Mouse (Mus musculus) neural tube, embryonic 14.5 days (tissue): Measurements from ENCODE around the gene Tcte2. TPM values are rescaled to one million over a fixed set of nuclear protein-coding genes. Genes with fewer than 3 reads are reported as not detected.
"Not testable (repeated sequence)": the region's sequence is repeated elsewhere in the genome, so short reads cannot be mapped to it uniquely, and the experiment has no call there.

Experiments used
- ATAC-seq: fragments of 200-750 bp; cut with Nextera tagmentation; 2 replicates; pipeline ENCODE4 v1.8.0; 2017; ENCODE audit warnings: low read depth, mild to moderate bottlenecking, moderate TSS enrichment, moderate library complexity
- H3K27ac ChIP-seq: fragments of 300-500 bp; sonication (generic); 2 replicates; pipeline ENCODE4 v1.5.1; 2014; ENCODE audit warnings: low read depth, mild to moderate bottlenecking, control low read depth, low read length, moderate library complexity, mixed read lengths
- H3K27me3 ChIP-seq: fragments of 300-500 bp; sonication (generic); 2 replicates; pipeline ENCODE4 v1.6.1; 2014; ENCODE audit warnings: low read length; ENCODE audit not compliant: control insufficient read depth, insufficient read depth
- H3K36me3 ChIP-seq: fragments of 300-500 bp; sonication (generic); 2 replicates; pipeline ENCODE4 v1.6.1; 2014; ENCODE audit warnings: low read length, mixed read lengths; ENCODE audit not compliant: control insufficient read depth, insufficient read depth
- H3K4me1 ChIP-seq: fragments of 300-500 bp; sonication (generic); 2 replicates; pipeline ENCODE4 v1.6.1; 2014; ENCODE audit warnings: low read length; ENCODE audit not compliant: control insufficient read depth, insufficient read depth
- H3K4me2 ChIP-seq: fragments of 300-500 bp; sonication (generic); 2 replicates; pipeline ENCODE4 v1.6.1; 2014; ENCODE audit warnings: mild to moderate bottlenecking, low read depth, low read length, control low read depth
- H3K4me3 ChIP-seq: fragments of 300-500 bp; sonication (generic); 2 replicates; pipeline ENCODE4 v1.5.1; 2014; ENCODE audit warnings: low read depth, low read length, control low read depth, mixed read lengths
- H3K9ac ChIP-seq: fragments of 300-500 bp; sonication (generic); replicated peaks from 2 replicates; pipeline ENCODE4 v1.6.1; 2014; ENCODE audit warnings: low read depth, mild to moderate bottlenecking, control low read depth, low read length, mixed read lengths
- H3K9me3 ChIP-seq: fragments of 300-500 bp; sonication (generic); 2 replicates; pipeline ENCODE4 v1.6.1; 2016; ENCODE audit warnings: low read length; ENCODE audit not compliant: control insufficient read depth
- WGBS: fragments of 180-500 bp; shearing (Covaris S2); extraction: QIAGEN DNeasy Blood & Tissue Kit; methylation state at CpG from one replicate; pipeline ENCODE4 v1.1.7; 2014; 5-methylcytosine and 5-hydroxymethylcytosine counted together
- polyA plus RNA-seq: library from polyadenylated mRNA; unstranded; fragments of >200 nt; fragmentation: Nextera tagmentation; extraction: Ambion mirVana; gene quantifications from 2 replicates; pipeline ENCODE4 v1.2.1, GENCODE M21; 2014

The Tcte2 gene
- polyA plus RNA-seq, 1 experiment from 2014 or later, result 31.1 TPM

DNA sequence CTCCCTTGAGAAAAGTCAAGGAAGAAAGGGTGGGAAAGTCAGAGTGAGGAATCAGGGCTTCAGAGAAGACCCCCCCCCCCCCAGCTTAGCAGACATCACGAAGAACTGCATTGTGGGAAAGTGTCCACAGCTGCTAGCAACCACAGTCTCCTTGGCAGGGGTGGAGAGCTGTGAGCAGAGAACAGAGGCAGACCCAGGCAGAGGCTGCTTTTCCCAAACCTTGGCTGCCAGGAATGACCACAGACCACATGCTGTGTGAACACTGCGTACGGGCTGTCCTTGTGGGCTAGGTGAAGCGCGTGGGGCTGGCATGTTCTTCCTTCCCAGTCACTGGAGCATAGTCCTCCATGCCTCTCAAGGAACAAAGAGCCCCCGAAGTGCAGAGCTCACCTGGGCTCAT lies 81.9 kb downstream of the Tcte2 start:
- no peaks in the 10 kb centered on the region for H3K27me3 ChIP-seq
- H3K27ac ChIP-seq, result peak overlapping the region; percentile 52; the same call in 1 of the 2 replicates
- H3K9me3 ChIP-seq, result no peaks in the 10 kb centered on the region
- peaks cover 7% of the 10 kb centered on the region; the same call in 1 of the 2 replicates for H3K4me1 ChIP-seq
- no peak overlapping the region for H3K4me3 ChIP-seq
- H3K4me2 ChIP-seq, result no peak overlapping the region
- no peaks in the 10 kb centered on the region for H3K36me3 ChIP-seq
- ATAC-seq, result no peak
- 0 out of 2 replicates have a peak overlapping the region, but pooled peaks have one; percentile 13 for H3K9ac ChIP-seq
- WGBS, result 70% methylated on average over 6 of the region's 6 CpGs

DNA sequence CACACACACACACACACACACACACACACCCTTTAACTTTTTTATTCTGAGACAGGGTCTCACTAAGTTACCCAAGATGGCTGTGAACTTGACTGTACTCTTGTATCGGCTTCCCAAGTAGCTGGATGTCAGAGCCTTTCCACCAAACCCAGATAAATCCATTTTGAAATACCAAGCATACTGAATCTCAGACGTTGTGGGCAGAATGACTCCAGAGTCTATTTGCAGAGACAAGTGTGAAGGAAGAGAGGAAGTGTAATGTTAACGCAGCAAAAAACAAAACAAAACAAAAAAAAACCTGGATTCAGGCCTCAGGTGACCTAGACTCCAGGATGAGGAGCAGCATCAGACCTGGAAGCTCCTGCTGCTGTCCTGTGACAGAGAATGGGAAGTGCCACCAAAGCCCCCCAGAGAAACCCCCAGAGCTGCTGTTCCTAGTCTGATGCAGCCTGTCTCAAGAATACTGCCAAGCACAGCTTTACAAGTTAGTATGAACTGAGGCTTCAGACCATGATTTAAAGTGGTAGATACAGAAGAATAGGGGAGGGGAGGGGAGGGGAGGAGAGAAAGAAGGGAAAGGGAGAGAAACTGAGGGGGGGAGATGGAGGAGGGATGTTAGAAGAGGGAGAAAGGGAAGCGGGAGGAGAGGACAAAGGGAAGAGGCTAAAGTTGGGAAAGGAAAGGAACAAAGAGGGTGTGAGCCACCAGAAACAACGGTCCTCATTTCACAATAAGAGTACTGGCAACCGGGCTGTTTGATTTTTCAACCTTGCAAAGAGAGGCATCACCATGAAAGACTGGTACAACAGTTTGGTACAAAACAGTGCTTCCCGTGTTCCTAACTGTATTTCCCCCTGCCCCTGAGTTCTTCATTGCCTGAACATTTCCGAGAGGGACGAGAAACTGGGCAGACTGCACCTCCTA lies 84.1 kb downstream of the Tcte2 start:
- Histone ChIP-seq H3K9me3 (no peaks in the 10 kb centered on the region), H3K27me3 (no peaks in the 10 kb centered on the region), H3K27ac (peak overlapping the region; percentile 62; the same call in 1 of the 2 replicates), H3K36me3 (no peaks in the 10 kb centered on the region), H3K4me2 (peak overlapping the region; percentile 16; the same call in 1 of the 2 replicates), H3K9ac (no peak overlapping the region), H3K4me3 (no peak overlapping the region), H3K4me1 (peaks cover 7% of the 10 kb centered on the region; the same call in 1 of the 2 replicates)
- 29% methylated on average over 9 of the region's 9 CpGs for WGBS
- no peak for ATAC-seq

- H3K36me3 ChIP-seq, H3K27me3 ChIP-seq, ATAC-seq, H3K4me2 ChIP-seq, H3K9me3 ChIP-seq, H3K9ac ChIP-seq, H3K4me1 ChIP-seq, H3K4me3 ChIP-seq, H3K27ac ChIP-seq: not testable (repeated sequence)
- 85% methylated on average over 3 of the region's 3 CpGs for WGBS
These were observed 85.5 kb downstream of the Tcte2 start for GRCm38 (mm10) chr17:13676099-13676498.

DNA sequence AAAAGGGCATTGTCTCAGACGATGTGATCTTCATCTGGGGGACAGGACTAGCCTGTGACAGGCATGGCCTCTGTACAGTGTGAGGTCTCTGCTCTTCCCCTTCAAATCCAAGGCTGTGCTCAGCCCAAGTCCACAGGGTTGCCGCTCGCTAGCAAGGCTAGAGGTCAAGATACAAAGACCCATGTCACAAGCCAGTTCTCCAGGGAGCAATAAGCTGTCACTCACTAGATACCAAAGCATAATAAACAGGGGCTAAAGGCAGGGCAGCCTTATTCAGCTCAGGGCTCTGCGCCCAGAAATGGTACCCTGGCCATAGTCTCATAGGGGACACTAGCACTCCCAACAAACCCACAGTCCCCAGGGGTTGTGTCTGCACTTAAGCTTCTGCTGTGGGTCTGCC lies 86.0 kb downstream of the Tcte2 start:
- Histone ChIP-seq H3K9me3 (no peaks in the 10 kb centered on the region), H3K4me3 (no peak overlapping the region), H3K9ac (no peak overlapping the region), H3K4me1 (peaks cover 7% of the 10 kb centered on the region; the same call in 1 of the 2 replicates), H3K36me3 (no peaks in the 10 kb centered on the region), H3K27ac (no peak overlapping the region), H3K27me3 (no peaks in the 10 kb centered on the region), H3K4me2 (no peak overlapping the region)
- ATAC-seq, result no peak
- WGBS, result 45% methylated on average over 4 of the region's 4 CpGs

DNA sequence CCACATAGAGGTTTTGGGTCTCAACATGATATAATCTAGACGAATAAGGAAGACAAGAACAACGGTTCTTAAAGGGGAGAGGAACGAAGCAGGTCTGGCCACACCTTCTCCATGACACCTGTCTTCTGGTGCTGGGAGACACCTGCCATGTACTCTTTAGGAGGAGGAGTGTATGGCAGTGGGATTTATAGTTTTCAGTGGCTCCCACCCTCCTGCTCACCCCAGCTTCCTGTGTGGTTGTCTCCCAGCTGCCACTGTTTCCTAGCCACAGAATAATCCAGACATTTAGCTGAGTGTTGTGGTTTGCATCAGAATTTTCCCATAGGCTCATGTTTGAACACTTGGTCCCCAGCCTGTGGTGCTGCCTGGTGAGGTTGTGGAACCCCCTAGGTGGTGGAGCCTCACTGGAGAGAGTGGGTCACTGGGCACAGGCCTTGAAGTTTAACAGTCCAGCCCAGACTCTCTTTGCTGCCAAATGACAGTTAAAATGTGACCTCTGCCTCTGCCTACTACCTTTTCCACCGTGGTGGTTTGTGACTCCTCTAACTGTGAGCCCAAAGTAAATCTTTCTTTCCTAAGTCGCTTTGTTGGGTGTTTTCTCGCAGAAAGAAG lies 86.8 kb downstream of the Tcte2 start:
- no peak overlapping the region for H3K27ac ChIP-seq
- H3K9ac ChIP-seq, result no peak overlapping the region
- no peaks in the 10 kb centered on the region for H3K27me3 ChIP-seq
- no peak overlapping the region for H3K4me3 ChIP-seq
- H3K4me2 ChIP-seq, result no peak overlapping the region
- no peaks in the 10 kb centered on the region for H3K36me3 ChIP-seq
- peaks cover 10% of the 10 kb centered on the region; the same call in 1 of the 2 replicates for H3K4me1 ChIP-seq
- no peak for ATAC-seq
- 82% methylated on average over 6 of the region's 6 CpGs for WGBS
- no peaks in the 10 kb centered on the region for H3K9me3 ChIP-seq

DNA sequence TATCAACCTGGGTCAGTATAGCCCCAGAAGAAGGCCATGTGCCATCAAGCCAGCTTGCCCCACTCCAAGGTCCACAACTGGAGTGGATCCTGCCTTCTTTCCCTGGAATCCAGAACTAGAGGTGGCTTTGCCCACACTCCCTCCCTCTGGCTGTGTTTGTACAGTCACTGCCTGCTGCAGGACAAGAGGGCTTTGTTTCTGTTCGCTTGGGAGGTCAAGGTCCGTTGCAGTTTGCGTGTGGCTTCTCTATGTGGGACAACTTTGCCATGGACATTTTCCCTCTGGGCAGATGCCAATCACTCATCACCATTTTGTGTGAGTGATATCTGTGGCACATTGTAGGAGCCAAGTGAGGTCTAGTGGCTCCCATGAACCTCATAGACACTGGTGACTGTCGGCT lies 89.9 kb downstream of the Tcte2 start:
- Histone ChIP-seq H3K27ac (no peak overlapping the region), H3K36me3 (no peaks in the 10 kb centered on the region), H3K9me3 (no peaks in the 10 kb centered on the region), H3K4me3 (no peak overlapping the region), H3K9ac (no peak overlapping the region), H3K4me1 (peaks cover 24% of the 10 kb centered on the region), H3K27me3 (no peaks in the 10 kb centered on the region), H3K4me2 (no peak overlapping the region)
- WGBS, result 65% methylated on average over 4 of the region's 4 CpGs
- ATAC-seq, result no peak

- Histone ChIP-seq H3K27me3 (no peaks in the 10 kb centered on the region), H3K27ac (peak overlapping the region; percentile 87), H3K4me1 (peaks cover 25% of the 10 kb centered on the region), H3K9ac (no peak overlapping the region), H3K36me3 (no peaks in the 10 kb centered on the region), H3K4me3 (no peak overlapping the region), H3K4me2 (no peak overlapping the region), H3K9me3 (no peaks in the 10 kb centered on the region)
- ATAC-seq, result no peak
These were observed 91.4 kb downstream of the Tcte2 start for GRCm38 (mm10) chr17:13670227-13670626.

GRCm38 (mm10) chr17:13669206-13669605 lies 92.4 kb downstream of the Tcte2 start:
- Histone ChIP-seq H3K27me3 (no peaks in the 10 kb centered on the region), H3K27ac (peak overlapping the region; percentile 87), H3K4me2 (peak overlapping the region; percentile 21), H3K36me3 (no peaks in the 10 kb centered on the region), H3K9ac (0 out of 2 replicates have a peak overlapping the region, but pooled peaks have one; percentile 11), H3K4me1 (peaks cover 25% of the 10 kb centered on the region), H3K4me3 (no peak overlapping the region), H3K9me3 (no peaks in the 10 kb centered on the region)
- peak; percentile 56 for ATAC-seq
- 5% methylated on average over 8 of the region's 8 CpGs for WGBS
